15 mouse cellular contexts compared by ENCODE assay signal in the genomic region with DNA sequence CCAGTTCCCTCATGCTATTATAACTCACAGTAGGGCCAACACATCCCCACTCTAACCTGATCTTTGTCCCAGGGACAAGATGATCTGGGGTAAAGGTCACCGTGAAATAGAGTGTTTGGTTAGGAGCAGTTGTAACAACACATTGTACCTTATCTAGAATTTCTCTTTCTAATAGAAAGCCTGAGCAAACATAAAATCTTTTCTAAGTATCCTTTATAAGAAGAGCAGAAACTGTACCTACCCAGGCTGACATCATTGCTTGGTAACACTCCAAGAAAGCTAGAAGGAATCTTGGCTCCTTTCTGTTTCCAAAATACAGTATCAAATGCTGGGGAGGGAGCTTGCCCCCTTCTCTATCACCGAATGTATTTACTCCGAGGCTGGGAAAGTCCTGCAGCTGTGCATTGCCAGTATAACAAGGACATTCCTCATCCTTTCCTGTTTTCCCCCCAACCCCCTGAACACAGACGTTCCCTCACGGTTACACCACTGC.
A peak's percentile ranks its signal among the peaks of the same experiment; 100 is the strongest.
DNase-seq lines count a peak whose midpoint lies in the region; ATAC-seq and TF ChIP-seq lines count a peak whose summit lies in the region.
"Had no signal": no experiment of that assay in that cellular context is flagged by ENCODE, and none has a peak within 500 bp of the region (broad histone marks: within the 10 kb centered on the region; RNA-seq: fewer than 3 reads in every experiment).

No protein-coding gene starts in this region.

- H3K36me3 ChIP-seq in intestine, embryonic 15.5 days = no peaks in the 10 kb centered on the region
- H3K36me3 ChIP-seq in intestine, postnatal 0 days (ENCODE audit: control insufficient read depth, insufficient read depth) = no peaks in the 10 kb centered on the region
- no peaks in the 10 kb centered on the region for H3K36me3 ChIP-seq in heart, embryonic 15.5 days

- 30% methylated on average over 5 of the region's 5 CpGs for WGBS in intestine, embryonic 15.5 days
- WGBS in intestine, postnatal 0 days = 24% methylated on average over 5 of the region's 5 CpGs
- WGBS in heart, embryonic 15.5 days = 26% methylated on average over 5 of the region's 5 CpGs

- ATAC-seq in intestine, embryonic 15.5 days = peak; percentile 55
- no peak for ATAC-seq in intestine, postnatal 0 days
- ATAC-seq in heart, embryonic 15.5 days (replicated peaks; ENCODE audit: insufficient number of reproducible peaks, insufficient read depth, low FRiP score, low read depth) = peak; percentile 70
- ATAC-seq in granulocyte monocyte progenitor cell, adult 5-6 weeks (replicated peaks; ENCODE audit: poor library complexity, severe bottlenecking) = no peak

- H3K4me2 ChIP-seq in intestine, embryonic 15.5 days (replicated peaks) = 0 out of 2 replicates have a peak overlapping the region, but pooled peaks have one; percentile 14
- no peak overlapping the region for H3K4me2 ChIP-seq in intestine, postnatal 0 days (replicated peaks; ENCODE audit: low read depth)
- no peak overlapping the region for H3K4me2 ChIP-seq in heart, embryonic 15.5 days

- H3K4me3 ChIP-seq in intestine, embryonic 15.5 days (replicated peaks) = no peak overlapping the region
- H3K4me3 ChIP-seq in intestine, postnatal 0 days (ENCODE audit: low read depth, low read length) = no peak overlapping the region
- H3K4me3 ChIP-seq in heart, embryonic 15.5 days = no peak overlapping the region
- H3K4me3 ChIP-seq in gastrocnemius, adult 2 months = no peak overlapping the region
- H3K4me3 ChIP-seq: myocyte had no signal

- H3K27ac ChIP-seq in intestine, embryonic 15.5 days = no peak overlapping the region
- H3K27ac ChIP-seq in intestine, postnatal 0 days (ENCODE audit: low read depth, low read length) = no peak overlapping the region
- H3K27ac ChIP-seq in heart, embryonic 15.5 days = peak overlapping the region; percentile 65
- H3K27ac ChIP-seq in gastrocnemius, adult 2 months = no peak overlapping the region

- no peaks in the 10 kb centered on the region for H3K9me3 ChIP-seq in intestine, embryonic 15.5 days
- H3K9me3 ChIP-seq in intestine, postnatal 0 days (ENCODE audit: control insufficient read depth) = no peaks in the 10 kb centered on the region
- no peaks in the 10 kb centered on the region for H3K9me3 ChIP-seq in heart, embryonic 15.5 days (replicated peaks)

- intact Hi-C loops in gastrocnemius, adult 2 months (cut with DNase I) = no loop called here

- H3K4me1 ChIP-seq in intestine, embryonic 15.5 days (replicated peaks) = no peaks in the 10 kb centered on the region
- H3K4me1 ChIP-seq in intestine, postnatal 0 days (replicated peaks; ENCODE audit: control insufficient read depth, insufficient read depth, low read length) = peaks cover 4% of the 10 kb centered on the region; the same call in 1 of the 2 replicates
- peaks cover 4% of the 10 kb centered on the region for H3K4me1 ChIP-seq in heart, embryonic 15.5 days (replicated peaks)

- peak; percentile 30 for DNase-seq in NIH3T3 (ENCODE audit: low read depth)
- peak; percentile 28 for DNase-seq in lung, postnatal 14 days
- no peak for DNase-seq in gastrocnemius, adult 2 months
- DNase-seq in urinary bladder, adult 2 months (ENCODE audit: low spot score) = no peak
- DNase-seq: adrenal gland, postnatal 36 days; cerebellum, adult 9-10 months; gastrocnemius, postnatal 36 days; kidney, adult 18-20 months; layer of hippocampus, adult 9-11 months had no signal

- no peaks in the 10 kb centered on the region for H3K27me3 ChIP-seq in intestine, embryonic 15.5 days (replicated peaks)
- no peaks in the 10 kb centered on the region for H3K27me3 ChIP-seq in intestine, postnatal 0 days (replicated peaks; ENCODE audit: control insufficient read depth, insufficient read depth, low read length)
- no peaks in the 10 kb centered on the region for H3K27me3 ChIP-seq in heart, embryonic 15.5 days
- H3K27me3 ChIP-seq: CH12.LX had no signal

- no peak overlapping the region for H3K9ac ChIP-seq in intestine, embryonic 15.5 days
- H3K9ac ChIP-seq in intestine, postnatal 0 days (ENCODE audit: low read depth, low read length) = no peak overlapping the region
- no peak overlapping the region for H3K9ac ChIP-seq in heart, embryonic 15.5 days

- no peak for TF ChIP-seq CTCF in intestine, postnatal 0 days (IDR thresholded peaks at IDR 0.05; ENCODE audit: low read depth)
- no peak for TF ChIP-seq CTCF in gastrocnemius, adult 2 months (IDR thresholded peaks at IDR 0.05)

Comparison
In these comparisons a context has a peak if more than half of its experiments do, and no peak if none do; other contexts are left out.
1. ATAC-seq: peak in intestine, embryonic 15.5 days (single experiment) and heart, embryonic 15.5 days (single experiment); none in intestine, postnatal 0 days (single experiment) and granulocyte monocyte progenitor cell, adult 5-6 weeks (single experiment).
2. DNase-seq: peak in NIH3T3 (single experiment) and lung, postnatal 14 days (single experiment); none in gastrocnemius, adult 2 months (single experiment) and urinary bladder, adult 2 months (single experiment).